Mouse (Mus musculus): Measurements from ENCODE around the gene Ippk.

DNA sequence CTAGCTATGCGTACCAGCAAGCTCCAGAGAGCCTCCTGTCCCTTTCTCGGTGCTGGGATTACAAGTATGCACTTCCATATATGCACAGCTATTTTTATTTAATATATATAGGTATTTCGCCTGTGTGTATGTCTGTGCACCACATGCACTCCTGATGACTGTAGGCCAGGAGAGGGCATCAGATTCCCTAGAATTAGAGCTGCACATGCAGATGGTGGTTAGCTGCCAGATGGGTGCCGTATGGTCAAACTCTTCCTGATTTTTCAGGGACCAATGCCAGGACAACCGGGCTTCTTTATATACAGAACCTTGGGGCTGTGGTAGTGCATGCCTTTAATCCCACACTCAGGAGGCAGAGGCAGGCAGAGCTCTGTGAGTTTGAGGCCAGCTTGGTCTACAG, 48.0 kb downstream of the Ippk start:
- TF ChIP-seq CTCF (conservative IDR thresholded peaks at IDR 0.05; ENCODE audit: low read length) (no peak), POU5F1 (IDR thresholded peaks at IDR 0.05; ENCODE audit: borderline replicate concordance, low read length) (no peak), NANOG (IDR thresholded peaks at IDR 0.05; ENCODE audit: borderline replicate concordance, low read length) (no peak)

All from E14TG2a.4 (cell line).